Mouse (Mus musculus): Measurements from ENCODE around the gene Pkp4.

Gene Pkp4

DNA sequence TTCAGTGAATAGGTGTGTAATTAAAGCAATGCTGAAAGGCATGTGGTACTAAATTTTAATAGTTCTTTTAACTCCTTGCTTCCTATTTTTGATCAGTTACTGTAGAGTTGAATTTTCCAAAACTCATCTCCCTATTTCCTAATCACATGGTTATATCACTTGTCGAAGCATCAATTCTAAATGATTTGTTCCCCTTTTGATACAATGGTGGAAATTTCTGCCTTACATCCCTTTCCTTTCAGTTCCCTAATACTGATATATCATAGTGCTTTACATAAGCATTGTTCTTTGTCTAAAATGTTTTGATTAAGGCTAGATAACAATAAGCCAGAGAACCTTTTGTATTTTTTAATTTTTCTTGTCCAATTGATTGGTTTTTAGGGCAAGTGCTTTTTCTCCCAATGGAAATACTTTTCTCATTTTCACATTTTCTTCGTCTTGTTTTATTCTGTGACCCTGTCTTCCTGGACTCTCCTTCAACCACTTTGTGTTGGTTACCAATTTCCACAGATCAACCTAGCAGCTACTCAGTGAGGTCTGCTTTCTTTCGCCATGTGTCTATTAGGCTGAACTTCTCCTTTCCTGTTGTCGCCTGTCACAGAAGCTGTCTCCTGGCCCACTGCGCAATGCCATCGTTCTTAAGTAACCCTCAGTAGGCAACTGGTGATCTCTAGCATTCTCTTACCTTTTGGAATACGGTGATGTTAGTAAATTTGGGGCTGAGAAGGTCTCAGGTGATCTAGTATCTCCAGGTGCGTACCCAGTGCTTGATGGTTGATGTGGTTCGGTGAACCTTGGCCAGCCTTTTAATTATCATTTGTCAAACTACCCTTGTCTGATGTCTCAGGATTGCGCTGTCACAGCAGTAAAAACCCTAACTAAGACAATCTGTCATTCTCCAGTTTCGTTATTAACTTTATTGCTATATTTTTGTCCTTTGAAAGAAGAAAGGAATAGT lies 23.7 kb downstream of the Pkp4 start:
- no peak for DNase-seq (ENCODE audit: low spot score in 2 of 2)

DNA sequence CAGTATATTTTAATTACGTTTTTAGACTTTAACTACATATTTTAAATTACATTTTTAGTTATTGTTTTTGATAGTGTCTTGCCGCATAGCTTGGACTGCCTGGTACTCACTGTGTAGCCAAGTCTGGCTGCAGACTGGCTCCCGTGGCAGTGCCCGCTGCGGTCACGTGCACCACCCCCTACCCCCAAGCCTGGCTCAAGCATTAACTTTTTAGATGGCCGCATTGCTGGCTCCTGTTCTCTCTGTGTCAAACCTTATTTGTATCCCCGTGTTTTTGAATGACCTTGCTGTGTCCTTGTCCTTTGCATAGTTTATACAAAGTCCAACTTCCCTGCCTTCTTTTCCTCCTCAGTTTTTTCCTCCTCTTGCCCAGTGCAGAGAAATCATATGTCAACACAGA lies 25.5 kb downstream of the Pkp4 start:
- no peak for DNase-seq (ENCODE audit: low spot score in 2 of 2)

DNA sequence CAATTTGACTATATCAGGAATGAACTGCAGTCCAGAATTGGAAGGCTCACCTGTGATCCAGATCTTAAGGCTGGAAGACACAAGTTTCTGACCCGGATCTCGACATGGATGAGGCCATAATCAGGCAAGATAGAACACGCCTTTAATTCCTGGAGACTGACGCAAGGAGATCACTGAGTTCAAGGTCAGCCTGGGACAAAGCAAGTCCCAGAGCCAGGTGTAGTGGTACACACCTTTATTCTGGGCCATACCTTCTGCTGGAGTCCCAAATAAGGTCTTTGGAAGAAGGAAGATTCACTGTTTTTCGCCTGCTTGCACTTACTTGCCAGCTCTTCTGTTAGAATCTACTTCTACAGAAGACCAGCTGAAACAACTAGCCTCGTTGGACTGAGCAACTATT lies 26.3 kb downstream of the Pkp4 start:
- DNase-seq (ENCODE audit: low spot score in 2 of 2) = no peak

DNA sequence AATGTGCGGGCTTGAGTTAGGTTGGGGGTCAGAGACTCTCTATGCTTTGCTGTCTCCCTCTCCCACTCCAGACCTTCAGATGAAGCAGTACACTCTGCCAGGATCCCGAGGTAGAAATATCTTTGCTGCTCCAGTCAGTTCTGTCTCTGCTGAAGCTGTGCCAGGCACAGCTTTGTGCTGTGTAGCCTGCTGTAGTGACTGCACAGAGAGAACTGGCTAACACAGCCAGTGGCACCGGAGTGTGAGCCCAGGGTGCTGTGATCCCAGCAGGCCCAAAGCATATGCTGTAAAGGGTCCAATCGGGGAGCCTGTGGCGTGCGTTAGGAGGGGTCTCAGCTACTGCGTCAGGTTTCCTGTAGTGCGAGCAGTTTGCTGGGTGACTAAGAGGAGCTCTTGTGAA lies 27.7 kb downstream of the Pkp4 start:
- no peak for DNase-seq (ENCODE audit: low spot score in 2 of 2)

DNA sequence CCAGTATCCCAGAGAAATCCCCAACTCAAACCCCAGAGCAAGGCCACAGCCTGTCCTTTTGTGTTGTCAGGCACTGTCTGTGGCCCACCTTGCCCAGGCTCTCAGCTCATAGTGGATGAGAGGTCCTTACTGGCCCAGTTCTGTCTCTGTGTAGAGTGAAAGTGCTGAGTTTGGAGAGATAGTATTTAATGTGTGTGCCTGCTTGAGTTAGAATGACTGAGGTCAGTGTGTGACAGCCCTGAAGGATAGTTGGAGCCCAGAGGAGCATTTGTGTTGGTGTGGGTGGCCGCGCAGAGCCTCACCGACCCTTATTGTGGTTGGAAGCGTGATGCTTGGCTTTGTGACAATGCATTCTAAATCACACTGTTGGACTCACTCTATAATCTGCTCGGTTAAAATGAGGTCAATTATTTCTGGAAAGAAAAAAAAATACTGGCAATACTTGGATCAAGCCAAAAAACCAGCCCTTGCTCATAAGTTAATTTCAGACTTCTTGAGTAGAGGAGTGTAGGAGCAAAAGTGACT lies 29.1 kb downstream of the Pkp4 start:
- no peak for DNase-seq (ENCODE audit: low spot score in 2 of 2)

DNA sequence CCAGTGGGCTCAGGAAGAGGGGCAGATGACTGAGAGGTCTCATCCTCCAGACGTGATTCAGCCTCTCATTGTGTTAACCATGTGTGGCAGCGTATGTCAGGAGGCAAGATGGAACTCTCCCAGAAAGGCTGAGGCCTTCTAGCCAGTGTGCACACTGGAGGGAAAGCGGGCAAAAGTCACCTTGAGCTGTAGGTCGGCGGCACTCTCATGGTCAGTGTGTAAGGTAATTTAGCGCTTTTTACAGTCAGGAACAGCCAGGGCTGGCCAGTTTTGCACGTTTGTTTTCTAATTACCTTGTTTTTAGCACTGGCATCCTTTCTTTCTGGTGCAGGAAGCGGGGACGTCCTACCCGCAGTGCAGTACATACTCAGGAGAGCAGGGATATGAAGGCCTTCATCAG lies 29.5 kb downstream of the Pkp4 start:
- no peak for DNase-seq (ENCODE audit: low spot score in 2 of 2)

DNA sequence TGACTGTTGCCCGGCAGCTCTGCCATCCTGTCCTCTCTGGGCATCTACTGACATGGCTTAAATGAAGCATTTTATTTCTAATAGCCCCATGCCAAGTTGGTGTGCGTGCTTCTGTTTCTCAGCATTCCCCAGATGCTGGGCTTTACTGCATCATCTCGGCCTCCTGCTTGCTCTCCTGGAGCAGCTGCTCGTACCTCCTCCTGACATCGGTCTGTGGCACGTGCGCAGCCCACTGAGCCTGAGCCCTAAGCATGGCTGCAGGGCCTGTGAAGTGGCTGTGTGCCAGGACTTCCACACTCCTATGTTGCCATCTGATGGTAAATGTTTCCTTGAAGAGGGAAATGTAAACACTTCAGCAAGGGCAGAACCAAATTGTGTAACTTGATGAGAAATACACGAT lies 30.8 kb downstream of the Pkp4 start:
- no peak for DNase-seq (ENCODE audit: low spot score in 2 of 2)

DNA sequence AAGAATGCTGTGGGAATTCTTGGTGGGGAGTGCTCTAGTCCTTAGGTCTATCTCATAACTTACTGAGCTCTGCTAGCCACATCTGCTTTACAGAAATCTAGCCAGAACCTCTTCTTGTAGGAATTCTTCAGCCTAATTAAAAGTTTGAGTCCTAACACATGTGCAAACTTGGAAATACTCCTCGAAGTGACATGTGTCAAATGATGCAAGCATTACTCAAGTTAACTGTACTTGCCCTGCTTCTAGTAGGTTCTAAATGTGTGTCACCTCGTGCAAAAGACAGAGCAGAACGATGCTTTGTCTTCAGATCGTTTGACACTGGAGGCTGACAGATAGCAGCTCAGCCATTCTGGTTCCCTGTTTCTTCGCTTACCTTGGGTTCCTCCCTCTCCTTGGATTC lies 32.5 kb downstream of the Pkp4 start:
- no peak for DNase-seq (ENCODE audit: low spot score in 2 of 2)

DNA sequence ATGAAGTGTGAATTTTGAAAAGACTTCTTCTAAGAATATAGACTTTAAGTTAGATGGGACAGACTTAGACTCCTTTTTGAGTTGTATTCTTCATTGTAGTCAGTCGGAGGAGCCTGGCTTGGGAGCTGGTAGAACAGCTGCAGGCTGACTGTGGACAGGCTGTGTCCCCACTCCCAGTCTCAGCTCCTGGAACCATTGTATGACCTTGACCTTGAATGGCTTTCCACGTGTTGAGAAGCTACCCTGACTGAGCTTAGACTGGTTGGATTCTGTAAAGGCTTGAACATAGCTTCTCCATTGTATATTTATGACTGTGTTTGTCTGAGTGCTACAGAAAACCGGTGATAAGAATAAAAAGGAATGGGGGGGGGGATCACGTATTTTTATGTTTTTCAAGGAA lies 36.5 kb downstream of the Pkp4 start:
- no peak for DNase-seq (ENCODE audit: low spot score in 2 of 2)

DNA sequence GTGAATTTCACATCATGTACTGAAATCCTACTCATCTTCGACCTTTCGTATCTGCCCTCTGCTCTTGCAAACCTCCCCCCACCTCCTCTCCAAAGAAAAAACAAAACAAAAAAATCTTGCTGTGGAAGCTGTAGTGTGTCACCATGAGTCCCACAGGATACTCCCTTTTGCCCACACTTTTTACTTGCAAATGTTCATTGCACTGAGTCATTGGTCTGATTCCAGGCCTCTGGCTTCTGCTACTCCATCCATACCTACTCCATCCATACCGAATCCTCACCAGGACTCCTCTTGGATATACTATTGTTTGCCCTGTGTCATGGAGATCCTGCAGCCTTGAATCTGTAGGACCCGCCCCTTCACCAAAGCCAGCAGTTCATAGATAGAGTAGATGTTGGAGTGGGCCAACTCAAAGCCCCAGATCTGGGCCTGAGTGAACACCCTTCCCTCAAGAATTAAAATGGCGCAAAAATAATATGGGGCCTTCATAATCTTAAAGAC lies 38.9 kb downstream of the Pkp4 start:
- DNase-seq (ENCODE audit: low spot score in 2 of 2) = no peak

DNA sequence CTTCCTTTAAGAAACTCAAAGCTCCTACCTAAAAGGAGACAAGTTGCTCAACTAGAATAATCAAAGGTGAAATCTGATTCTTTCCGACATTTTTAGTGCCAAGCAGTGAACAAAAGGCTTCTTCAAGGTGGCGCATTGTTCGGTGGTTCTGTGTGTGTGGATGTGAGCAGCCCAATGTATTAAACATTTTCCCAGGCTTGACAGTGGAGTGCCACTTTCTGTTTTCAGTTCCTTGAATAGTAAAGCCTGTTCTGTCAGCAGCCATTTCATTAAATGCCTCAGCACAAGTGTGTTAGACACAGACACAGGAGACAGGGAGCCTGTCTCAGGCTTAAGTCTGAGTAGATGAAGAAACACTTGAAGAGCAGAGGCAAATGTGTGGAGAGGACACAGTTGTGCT lies 39.9 kb downstream of the Pkp4 start:
- DNase-seq (ENCODE audit: low spot score in 2 of 2) = no peak

DNA sequence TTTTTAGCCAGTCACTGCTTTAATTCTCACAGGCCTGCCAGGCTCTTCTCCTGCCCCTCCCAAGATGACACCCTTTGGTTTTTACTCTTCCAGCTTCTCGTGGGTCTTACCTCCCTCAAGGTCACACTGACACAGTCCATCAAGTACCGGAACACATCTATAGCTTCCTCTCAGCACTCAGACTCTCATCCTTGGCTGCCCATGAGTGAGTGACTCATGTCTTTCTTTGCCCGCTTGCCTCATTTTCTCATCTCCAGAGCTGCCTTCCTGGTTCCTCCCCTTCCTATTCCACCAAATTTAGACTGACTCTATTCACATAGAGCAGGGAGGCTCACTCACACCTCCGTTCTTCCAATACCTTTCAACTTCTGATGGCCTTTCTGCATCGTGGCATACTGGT lies 42.3 kb downstream of the Pkp4 start:
- DNase-seq (ENCODE audit: low spot score in 2 of 2) = no peak

DNA sequence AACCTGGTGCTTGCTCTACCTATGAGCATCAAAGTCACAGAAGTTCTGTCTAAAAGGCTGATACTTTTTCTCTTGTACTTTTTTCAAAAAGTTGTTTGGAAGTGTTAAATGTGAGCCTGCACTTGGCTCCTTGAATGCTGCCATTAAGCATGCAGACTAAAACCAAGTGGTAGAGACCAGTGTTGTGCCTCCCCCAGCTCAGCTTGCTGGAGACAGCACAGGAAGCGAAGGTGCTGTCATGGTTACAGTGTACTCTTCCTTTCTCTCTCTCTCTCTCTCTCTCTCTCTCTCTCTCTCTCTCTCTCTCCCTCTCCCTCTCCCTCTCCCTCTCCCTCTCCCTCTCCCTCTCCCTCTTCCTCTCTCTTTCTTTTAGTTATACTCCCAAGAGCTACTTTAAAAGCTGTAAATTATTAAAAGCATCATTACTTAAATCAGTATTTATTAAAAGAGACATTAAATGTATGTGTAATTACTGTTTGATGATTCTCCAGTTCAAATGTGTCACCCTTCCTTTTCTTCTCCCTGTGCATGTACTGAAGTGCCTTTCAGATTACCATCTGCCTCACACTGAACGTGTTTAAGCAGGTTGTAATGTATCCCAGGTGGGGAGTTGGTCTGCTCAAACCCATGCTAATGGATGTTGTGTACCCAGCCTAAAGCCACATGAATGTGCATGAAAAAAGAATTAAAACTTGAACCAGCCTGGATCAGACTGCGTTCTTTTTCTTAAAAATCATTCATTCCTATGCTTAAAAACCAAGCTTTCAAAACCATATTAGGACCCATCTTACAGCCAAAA lies 43.2 kb downstream of the Pkp4 start:
- no peak for DNase-seq (ENCODE audit: low spot score in 2 of 2)

DNA sequence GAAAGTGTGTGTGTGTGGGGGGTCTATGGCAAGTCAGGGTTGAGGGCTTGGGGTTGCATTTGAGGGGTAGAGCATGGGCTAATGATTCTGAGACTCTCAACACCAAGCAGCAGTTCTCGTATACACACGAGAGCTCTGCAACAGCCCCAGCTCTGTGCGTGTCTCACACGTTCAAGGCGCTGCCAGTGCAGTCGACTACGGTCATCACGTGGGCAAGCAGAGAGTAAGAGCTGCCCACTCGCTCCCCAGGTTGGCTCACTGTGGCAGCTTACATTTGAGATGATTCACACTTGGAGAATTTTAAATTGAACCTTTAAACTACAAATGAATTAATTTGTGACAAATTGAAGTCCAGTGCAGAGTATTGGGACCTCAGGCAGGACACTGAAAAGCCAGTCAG lies 44.4 kb downstream of the Pkp4 start:
- no peak for DNase-seq (ENCODE audit: low spot score in 2 of 2)

DNA sequence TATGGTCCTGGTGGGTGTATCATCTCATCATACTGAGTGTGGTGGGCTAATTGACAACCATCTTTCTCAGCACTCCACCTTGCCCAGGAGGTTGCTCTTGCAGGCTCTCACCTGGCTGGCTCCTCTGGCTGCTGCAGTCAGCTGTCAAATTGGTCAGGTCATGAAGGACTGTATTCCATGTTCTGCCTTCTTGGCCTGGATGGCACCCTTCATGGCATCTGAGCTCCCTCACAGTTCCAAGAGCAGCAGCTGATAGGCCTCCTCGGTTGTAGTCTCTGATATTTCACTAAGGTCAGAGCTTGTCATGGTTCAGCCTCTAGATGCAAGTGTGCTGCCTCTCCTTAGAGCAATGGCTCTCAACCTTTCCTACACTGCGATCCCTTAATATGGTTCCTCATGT lies 45.5 kb downstream of the Pkp4 start:
- DNase-seq (ENCODE audit: low spot score in 2 of 2) = no peak

DNA sequence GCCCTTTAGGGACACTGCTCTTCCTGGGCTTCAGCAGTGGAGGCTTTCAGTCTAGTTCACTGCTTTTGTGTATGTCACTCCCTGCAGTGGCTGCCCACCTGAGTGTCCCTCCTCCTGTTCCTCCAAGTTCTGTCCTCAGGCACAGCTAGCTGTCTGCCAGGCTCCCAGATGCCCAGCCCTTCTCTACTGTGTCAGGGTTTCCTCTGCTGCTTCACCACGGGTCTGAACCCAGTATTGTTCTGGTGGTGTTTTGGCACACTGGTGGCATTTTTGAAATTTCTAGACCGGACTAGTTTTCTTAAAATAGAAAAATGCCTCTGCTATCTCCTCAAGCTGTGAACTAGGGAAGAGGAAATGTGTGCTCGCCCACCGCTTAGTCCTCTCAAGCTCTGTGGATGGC lies 46.6 kb downstream of the Pkp4 start:
- DNase-seq (ENCODE audit: low spot score in 2 of 2) = no peak

DNA sequence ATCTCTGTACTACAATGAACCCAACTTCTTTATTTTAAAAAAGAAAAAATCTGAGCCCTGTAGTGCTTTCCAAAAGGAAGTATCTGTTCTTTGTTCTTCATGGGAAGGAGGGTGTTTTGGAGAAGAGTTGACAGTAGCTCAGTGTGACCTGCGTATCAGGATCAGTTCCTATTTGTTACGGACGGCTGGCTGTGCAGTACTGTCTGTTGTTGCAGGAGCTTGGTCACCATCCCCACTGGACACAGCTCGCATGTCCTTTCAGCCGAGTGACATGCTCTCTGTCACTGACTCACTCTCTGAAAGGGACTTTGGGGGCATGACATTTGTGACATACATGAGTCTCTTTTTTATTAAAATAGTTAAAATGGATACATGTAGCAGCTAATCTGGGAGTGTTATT lies 47.1 kb downstream of the Pkp4 start:
- DNase-seq (ENCODE audit: low spot score in 2 of 2) = no peak

DNA sequence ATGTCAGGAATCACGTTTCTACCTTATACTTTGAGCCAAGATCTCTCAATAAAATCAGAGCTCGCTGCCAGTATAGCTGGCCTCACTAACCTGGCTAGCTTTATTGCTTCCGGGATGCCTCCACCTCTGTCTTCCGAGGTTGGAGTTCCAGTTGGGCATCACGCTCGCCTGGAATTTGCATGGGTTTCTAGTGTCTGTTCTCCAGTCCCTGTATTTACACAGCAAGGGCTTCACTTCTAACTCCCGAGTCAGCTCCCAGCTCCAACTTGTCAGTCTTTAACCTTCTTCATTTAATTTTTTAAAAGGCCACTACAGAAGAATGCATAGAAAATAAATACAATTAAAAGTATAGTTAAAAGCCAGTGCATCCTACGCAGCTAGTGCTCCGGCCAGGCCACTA lies 47.6 kb downstream of the Pkp4 start:
- no peak for DNase-seq (ENCODE audit: low spot score in 2 of 2)

DNA sequence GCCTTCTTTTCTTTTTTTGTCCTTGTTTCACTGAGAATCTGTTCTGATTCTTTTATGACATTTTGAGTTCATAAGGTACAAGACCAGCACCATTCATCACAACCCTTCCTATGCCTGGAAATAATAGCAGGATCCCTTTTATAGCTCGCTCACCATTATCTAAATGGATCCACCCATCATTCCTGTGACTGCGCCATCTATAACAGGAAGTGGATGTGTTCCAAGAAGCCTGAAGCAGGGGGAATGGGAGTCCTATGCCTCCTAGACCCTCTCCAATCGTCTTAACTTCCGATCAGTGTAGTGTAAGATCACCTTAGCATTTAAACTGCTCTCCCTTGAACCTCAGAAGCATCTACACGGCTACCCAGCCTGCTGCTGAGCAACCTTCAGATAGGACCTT lies 50.4 kb downstream of the Pkp4 start:
- no peak for DNase-seq (ENCODE audit: low spot score in 2 of 2)

DNA sequence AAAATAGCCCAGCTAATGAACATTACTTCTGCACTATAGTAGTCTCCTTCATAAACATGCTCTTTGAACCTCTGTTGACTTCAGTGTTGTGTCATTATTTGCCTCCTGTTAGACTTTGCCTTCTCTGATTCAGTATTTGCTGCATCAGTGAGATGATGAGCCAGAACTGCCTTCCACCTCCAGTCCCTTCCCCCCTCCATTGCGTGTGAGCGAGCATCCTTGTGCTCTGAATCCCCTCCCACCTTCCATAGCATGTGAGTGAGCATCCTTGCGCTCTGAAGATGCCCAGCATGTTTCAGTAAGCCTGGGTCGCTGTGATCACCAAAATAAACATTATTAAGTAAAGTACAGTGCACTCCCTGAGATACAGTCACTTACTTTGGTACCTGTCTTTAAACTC lies 51.8 kb downstream of the Pkp4 start:
- no peak for DNase-seq (ENCODE audit: low spot score in 2 of 2)

DNA sequence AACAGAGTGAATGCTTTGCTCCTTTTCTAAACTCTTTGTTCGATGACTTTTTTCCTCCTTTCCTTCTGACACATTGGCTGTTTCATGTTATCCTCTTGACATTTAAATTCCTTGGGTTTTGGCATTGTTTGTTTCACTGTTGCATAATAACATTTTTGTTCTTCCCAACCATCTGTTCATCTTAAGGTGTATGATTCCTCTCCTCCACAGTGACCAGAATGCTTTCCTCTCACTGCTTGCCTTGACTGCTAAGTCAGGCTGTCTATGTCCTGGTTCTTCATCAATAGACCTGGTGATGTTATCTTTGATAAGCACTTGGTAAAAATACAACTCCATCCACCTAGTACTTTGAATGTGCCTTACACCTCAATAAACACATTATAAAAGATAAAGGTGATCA lies 52.2 kb downstream of the Pkp4 start:
- no peak for DNase-seq (ENCODE audit: low spot score in 2 of 2)

DNA sequence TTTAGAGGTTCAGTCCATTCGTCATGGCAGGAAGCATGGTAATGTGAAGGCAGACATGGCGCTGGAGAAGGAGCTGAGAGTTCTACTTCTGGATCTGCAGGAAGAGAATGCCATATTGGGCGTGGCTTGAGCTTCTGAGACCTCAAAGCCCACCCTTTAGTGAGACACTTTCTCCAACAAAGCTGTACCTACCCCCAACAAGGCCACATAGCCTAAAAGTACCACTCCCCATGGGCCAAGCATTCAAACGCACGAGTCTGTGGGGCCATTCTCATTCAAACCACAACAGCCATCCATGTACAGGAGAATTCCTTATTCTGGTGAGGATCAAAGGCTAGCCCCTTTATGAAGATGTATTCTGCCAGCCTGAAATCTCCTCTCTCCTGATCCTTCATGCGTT lies 57.3 kb downstream of the Pkp4 start:
- DNase-seq (ENCODE audit: low spot score in 2 of 2) = no peak
